Mouse (Mus musculus) megakaryocyte-erythroid progenitor cell, adult 5-6 weeks (primary cell): ENCODE data around the gene Fhl3. TPM values are rescaled to one million over a fixed set of nuclear protein-coding genes. Genes with fewer than 3 reads are reported as not detected.

Experiments
- ATAC-seq: replicated peaks from 2 replicates; pipeline ENCODE4 v1.8.0; 2016; ENCODE audit warnings: mild to moderate bottlenecking, inconsistent platforms; ENCODE audit not compliant: severe bottlenecking, poor library complexity, low FRiP score, low TSS enrichment
- total RNA-seq, 2 experiments: library from RNA; stranded (forward) in 1 of 2; stranded (reverse) in 1 of 2; fragments of 200-1000, 215-1000 nt in 1 of 2; fragments of >200 nt in 1 of 2; fragmentation: Nextera tagmentation in 1 of 2; gene quantifications; 2 replicates each; pipeline ENCODE4 v1.2.3; 2014 to 2017

Fhl3 gene
- 3.3 and 5.3 TPM in 2 replicates for total RNA-seq (2014; fragmentation: Nextera tagmentation)
- 0.42 and 4.1 TPM in 2 replicates for total RNA-seq (2017)

DNA sequence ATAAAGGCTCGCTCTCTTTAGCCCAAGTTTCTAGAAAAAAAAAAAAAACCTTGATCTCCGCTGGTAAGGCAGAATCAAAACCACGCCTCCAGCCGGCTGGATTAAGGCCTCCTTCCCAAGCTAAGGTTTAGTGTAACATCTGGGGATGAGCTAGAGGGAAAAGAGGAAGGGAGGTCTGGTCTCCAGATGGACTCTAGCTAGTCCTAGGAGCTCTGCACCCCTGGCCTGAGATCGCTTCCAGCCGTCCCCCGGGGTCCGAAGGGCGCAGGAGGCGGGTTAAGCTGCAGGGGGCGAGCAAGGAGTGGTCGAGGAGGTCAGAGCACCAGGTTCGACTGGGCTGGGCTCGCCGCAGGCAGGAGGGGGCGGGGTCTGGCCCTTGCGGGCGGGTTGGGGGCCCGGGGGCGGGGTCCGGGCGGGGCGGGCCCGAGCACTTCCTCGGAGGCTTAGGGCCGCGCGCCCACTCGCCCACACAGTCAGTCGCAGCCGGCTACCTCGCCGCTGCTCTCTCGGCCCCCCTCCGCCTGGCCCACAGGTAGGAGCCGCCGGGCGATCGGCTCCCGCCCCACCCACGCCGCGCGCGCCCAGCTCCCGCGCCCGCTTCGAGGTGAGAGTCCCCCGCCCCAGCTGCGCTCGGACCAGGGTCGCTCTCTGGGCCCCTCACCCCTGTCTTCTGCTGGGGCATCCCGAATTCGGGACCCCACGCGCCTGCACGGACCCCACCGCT is at the start of gene Fhl3:
Fhl3 (plus strand) TSS at position 454 of the 724 bp plus-strand sequence.
- ATAC-seq: peak; percentile 18

DNA sequence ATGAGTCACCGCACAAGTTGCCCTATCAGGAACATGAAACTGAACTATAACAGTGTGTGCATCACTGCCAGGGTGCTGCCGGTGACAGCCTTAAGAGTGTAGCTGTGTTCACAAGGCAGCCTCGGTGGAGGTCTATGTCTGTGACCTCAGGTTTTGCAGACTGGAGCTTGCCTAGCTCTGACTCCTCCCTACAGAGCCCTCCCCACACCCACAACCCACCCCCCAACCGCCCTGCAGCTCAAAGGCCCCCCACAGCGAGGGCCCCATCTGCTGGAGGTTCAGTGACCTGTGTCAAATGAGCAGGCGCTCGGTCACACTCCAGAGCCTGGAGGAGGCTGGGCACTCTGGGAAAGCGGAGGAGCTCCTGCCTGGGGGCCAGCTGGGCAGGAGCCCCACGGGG is 47.6 kb upstream of the Fhl3 start:
- no peak for ATAC-seq

- ATAC-seq: no peak
These were observed 44.0 kb upstream of the Fhl3 start, which contains the start of gene Pou3f1 for GRCm38 (mm10) chr4:124656518-124656853. Gene Pou3f1, plus strand, starts transcription at chr4:124656807.

- ATAC-seq: peak; percentile 71
These were observed 43.4 kb upstream of the Fhl3 start for GRCm38 (mm10) chr4:124656854-124657650.

DNA sequence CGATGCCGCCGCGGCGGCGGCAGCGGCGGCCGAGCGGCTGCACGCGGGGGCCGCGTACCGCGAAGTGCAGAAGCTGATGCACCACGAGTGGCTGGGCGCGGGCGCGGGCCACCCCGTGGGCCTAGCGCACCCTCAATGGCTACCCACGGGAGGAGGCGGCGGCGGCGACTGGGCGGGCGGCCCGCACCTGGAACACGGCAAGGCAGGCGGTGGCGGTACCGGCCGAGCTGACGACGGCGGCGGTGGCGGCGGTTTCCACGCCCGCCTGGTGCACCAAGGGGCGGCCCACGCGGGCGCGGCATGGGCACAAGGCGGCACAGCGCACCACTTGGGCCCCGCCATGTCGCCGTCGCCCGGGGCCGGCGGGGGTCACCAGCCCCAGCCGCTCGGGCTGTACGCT is 42.7 kb upstream of the Fhl3 start:
- no peak for ATAC-seq

GRCm38 (mm10) chr4:124658412-124658851 is 42.1 kb upstream of the Fhl3 start:
- ATAC-seq: no peak

DNA sequence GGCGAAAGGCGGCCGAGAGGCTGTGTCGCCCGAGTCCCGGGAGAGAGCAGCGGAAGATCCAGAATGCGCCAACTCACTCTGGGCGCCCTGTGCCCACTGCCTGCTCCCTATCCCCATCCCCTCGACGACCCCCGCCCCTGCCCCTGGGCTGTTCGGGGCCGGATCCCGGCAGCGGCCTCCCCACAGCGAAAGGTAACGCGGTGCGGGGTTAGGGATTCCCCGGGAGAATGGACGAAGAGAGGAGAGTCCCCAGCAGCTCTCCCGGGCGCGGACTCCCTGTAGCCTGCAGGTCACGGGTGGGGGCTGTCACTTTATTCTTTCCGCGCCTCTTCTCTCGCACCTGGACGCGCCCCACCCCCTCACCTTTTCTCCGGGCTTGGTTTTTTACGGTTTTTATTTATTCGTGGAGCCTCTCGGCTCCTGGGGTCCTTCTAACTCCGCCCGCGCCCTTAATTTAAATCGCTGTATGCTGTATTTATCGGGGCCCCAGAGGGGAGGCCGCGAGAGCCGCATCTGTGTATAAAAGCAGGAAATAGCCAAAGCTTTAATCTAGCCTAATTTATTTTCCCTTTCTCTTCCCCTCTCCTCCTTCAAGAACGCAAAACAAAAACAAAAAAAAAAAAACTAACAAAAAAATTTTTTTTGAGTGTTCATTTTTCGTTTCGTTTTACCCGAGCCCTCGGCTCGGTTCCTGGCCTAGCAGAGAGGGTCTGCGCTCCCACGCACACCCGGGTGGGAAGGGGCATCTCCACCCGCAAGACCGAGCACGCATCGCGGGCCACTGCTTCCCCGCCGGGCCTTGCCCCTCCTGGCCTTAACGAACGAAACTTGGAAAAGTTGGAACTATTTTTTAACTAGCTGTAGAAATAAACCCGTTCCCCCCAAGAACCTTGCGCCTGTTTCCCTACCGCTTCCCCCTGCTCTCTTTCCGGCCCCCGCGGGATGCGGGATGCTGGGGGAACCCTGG is 41.0 kb upstream of the Fhl3 start:
- ATAC-seq: no peak

- ATAC-seq: no peak
These were observed 39.9 kb upstream of the Fhl3 start for GRCm38 (mm10) chr4:124660603-124661002.

GRCm38 (mm10) chr4:124663034-124663433 is 37.5 kb upstream of the Fhl3 start:
- ATAC-seq: no peak

DNA sequence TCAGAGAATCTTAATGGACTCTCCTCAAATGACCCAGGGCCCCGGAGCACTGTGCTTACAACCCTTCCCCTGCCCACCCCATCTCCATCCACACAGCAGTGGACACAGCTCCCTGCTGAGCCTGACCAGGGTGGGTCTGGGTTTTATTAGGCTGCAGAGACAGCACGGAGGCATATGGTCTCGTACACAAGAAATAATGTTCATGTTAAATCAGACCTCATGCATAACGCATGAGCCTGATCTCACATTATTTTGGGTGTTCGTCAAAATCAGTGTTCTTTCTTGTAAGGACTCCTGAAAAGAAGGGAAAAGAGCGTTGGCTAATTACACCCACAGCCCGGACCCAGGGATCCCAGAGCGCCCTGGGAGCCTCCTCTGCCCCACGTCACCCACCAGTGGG is 36.3 kb upstream of the Fhl3 start:
- ATAC-seq: no peak

- ATAC-seq: no peak
These were observed 35.9 kb upstream of the Fhl3 start for GRCm38 (mm10) chr4:124664604-124665003.

DNA sequence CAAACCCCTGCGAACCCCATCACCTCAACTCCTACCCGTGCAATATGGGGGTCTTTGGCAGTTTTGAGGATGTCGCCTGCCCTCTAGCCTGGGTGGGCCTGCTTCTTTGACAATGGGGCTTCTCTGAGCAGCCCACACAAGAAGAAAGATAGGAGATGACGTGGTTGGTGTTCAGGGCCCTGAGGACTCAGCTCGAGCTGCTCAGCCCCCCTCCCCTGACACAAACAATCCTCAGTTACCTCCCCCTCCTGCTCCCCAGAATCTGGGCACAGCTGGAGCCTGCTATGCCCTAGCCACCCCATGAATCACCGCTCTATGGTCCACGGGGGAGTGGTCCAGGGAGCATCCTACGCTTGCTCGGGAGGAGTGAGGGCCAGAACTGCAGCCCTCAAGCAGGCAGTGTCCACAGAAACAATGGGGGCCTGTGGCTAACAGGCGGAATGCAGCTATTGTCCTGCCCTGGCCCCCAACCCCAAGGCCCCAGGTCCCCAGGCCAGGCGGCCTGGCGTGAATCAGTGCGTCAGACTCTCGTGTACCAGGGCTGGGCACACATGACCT is 32.9 kb upstream of the Fhl3 start:
- no peak for ATAC-seq

DNA sequence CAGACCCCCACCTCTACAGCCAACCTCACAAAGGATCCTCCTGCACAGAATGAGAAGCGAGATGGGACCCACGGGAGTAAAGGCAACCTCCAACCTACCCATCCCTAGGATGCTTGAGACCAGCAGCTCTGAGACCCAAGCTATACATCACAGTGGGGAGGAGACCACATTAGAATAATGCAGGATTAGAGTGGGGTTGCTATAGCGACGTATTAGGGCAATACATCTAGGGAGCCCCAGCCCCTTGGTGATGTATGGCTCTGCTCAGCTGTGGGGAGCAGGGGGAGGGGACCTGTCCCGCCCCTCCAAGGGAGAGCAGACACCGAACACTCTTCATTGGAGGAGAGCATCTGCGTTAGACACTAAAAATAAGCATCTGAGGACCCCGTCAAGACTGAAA is 32.4 kb upstream of the Fhl3 start:
- no peak for ATAC-seq

DNA sequence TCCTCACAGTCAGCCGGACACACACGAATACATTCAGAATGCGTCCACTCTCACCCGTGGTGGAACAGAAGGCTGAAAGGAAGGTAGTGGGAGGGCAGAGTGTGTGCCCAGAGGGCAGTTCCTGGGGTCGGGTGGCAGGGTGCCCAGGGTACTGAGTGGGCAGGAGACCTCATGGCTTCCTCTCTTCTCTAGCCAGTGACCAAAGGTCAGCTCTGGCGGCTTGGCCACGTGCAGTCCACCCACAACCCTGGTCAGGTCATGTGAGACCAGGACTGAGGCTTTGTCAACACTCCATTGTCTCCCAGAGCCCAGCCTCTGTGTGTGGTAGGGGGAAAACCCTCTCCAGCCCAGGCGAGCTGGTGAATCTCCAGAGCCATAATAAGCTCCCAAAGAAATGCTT is 30.3 kb upstream of the Fhl3 start:
- no peak for ATAC-seq

- ATAC-seq: no peak
These were observed 28.9 kb upstream of the Fhl3 start for GRCm38 (mm10) chr4:124671583-124671982.

- ATAC-seq: no peak
These were observed 27.9 kb upstream of the Fhl3 start for GRCm38 (mm10) chr4:124672347-124673320.

- ATAC-seq: no peak
These were observed 26.0 kb upstream of the Fhl3 start for GRCm38 (mm10) chr4:124674334-124675032.

- ATAC-seq: peak; percentile 50; the same call in 1 of the 2 replicates
These were observed 25.5 kb upstream of the Fhl3 start for GRCm38 (mm10) chr4:124675037-124675436.
